Mouse (Mus musculus) heart, adult 11 months (tissue): Measurements from ENCODE around the gene Olfr644.

Source experiments
- DNase-seq: peaks from one replicate; pipeline ENCODE4 v3.0.0; 2022

Gene Olfr644

GRCm38 (mm10) chr7:104071769-104072168 is at the start of gene Olfr644:
Gene Olfr644, minus strand, starts transcription at chr7:104071869.
- DNase-seq: no peak

- no peak for DNase-seq
Measured at GRCm38 (mm10) chr7:104104757-104104972, 33.0 kb upstream of the Olfr644 start, which contains the start of gene Olfr646. Gene Olfr646, plus strand, starts transcription at chr7:104104873.

GRCm38 (mm10) chr7:104103913-104104756 is 32.5 kb upstream of the Olfr644 start:
- DNase-seq: no peak

GRCm38 (mm10) chr7:104085365-104085764 is 13.7 kb upstream of the Olfr644 start, which contains the start of gene Olfr645:
Gene Olfr645, minus strand, starts transcription at chr7:104085465.
- DNase-seq: no peak

GRCm38 (mm10) chr7:104061345-104061744 is 10.3 kb downstream of the Olfr644 start, which contains the start of gene 4930516K23Rik:
Gene 4930516K23Rik, minus strand, starts transcription at chr7:104061445.
- no peak for DNase-seq

- no peak for DNase-seq
Measured at GRCm38 (mm10) chr7:104059215-104059614, 12.5 kb downstream of the Olfr644 start.

- DNase-seq: no peak
Measured at GRCm38 (mm10) chr7:104052566-104052965, 19.1 kb downstream of the Olfr644 start, which contains the start of gene Olfr642. Gene Olfr642, minus strand, starts transcription at chr7:104052666.

GRCm38 (mm10) chr7:104050745-104051144 is 20.9 kb downstream of the Olfr644 start:
- no peak for DNase-seq

- DNase-seq: no peak
Measured at GRCm38 (mm10) chr7:104035145-104035544, 36.5 kb downstream of the Olfr644 start, which contains the start of gene Olfr641. Gene Olfr641, plus strand, starts transcription at chr7:104035445.

GRCm38 (mm10) chr7:104026978-104027377 is 44.7 kb downstream of the Olfr644 start:
- no peak for DNase-seq

- DNase-seq: no peak
Measured at GRCm38 (mm10) chr7:104025473-104025872, 46.2 kb downstream of the Olfr644 start, which contains the start of gene Olfr640. Gene Olfr640, minus strand, starts transcription at chr7:104025573.

- DNase-seq: no peak
Measured at GRCm38 (mm10) chr7:104021651-104022050, 50.0 kb downstream of the Olfr644 start.

GRCm38 (mm10) chr7:104018953-104019352 is 52.7 kb downstream of the Olfr644 start:
- no peak for DNase-seq

- no peak for DNase-seq
Measured at GRCm38 (mm10) chr7:104017203-104017602, 54.5 kb downstream of the Olfr644 start, which contains the start of gene Olfr639. Gene Olfr639, minus strand, starts transcription at chr7:104017303.
